Mouse (Mus musculus): ENCODE data around the gene Riox2. TPM values are rescaled to one million over a fixed set of nuclear protein-coding genes. Genes with fewer than 3 reads are reported as not detected.

Riox2 gene
- polyA plus RNA-seq, 1 experiment from 2014 or later = 13.9 TPM

Other genes with a start within 250 kb of the Riox2 start
- gene Olfr201, start 199.1 kb upstream of the Riox2 start, polyA plus RNA-seq (2015; fragmentation: Nextera tagmentation; extraction: Ambion mirVana) = 0.07 and 0.10 TPM in 2 replicates
- gene Olfr202, start 185.0 kb upstream of the Riox2 start, polyA plus RNA-seq (2015; fragmentation: Nextera tagmentation; extraction: Ambion mirVana) = not detected in 2 replicates
- not detected in 2 replicates for gene Olfr203, start 172.9 kb upstream of the Riox2 start, polyA plus RNA-seq (2015; fragmentation: Nextera tagmentation; extraction: Ambion mirVana)
- gene Olfr204, start 153.5 kb upstream of the Riox2 start, polyA plus RNA-seq (2015; fragmentation: Nextera tagmentation; extraction: Ambion mirVana) = not detected in 2 replicates
- not detected in 2 replicates for gene Olfr205, start 140.6 kb upstream of the Riox2 start, polyA plus RNA-seq (2015; fragmentation: Nextera tagmentation; extraction: Ambion mirVana)
- not detected in 2 replicates for gene Olfr206, start 122.5 kb upstream of the Riox2 start, polyA plus RNA-seq (2015; fragmentation: Nextera tagmentation; extraction: Ambion mirVana)
- not detected in 2 replicates for gene Olfr209, start 107.8 kb upstream of the Riox2 start, polyA plus RNA-seq (2015; fragmentation: Nextera tagmentation; extraction: Ambion mirVana)
- gene Gabrr3, start 64.4 kb upstream of the Riox2 start, polyA plus RNA-seq (2015; fragmentation: Nextera tagmentation; extraction: Ambion mirVana) = not detected in 2 replicates
- 0.81 and 1.0 TPM in 2 replicates for gene Crybg3, start 129.2 kb downstream of the Riox2 start, polyA plus RNA-seq (2015; fragmentation: Nextera tagmentation; extraction: Ambion mirVana)
- gene Arl6, start 167.6 kb downstream of the Riox2 start, polyA plus RNA-seq (2015; fragmentation: Nextera tagmentation; extraction: Ambion mirVana) = 3.0 and 3.2 TPM in 2 replicates